Mouse (Mus musculus) stomach, postnatal 0 days (tissue): ENCODE results near the gene Spg20.

Experiments
- CTCF ChIP-seq: IDR thresholded peaks from 2 replicates; pipeline ENCODE4 v1.5.1; 2016; ENCODE audit warnings: antibody characterized with exemption, low read depth, mild to moderate bottlenecking, moderate library complexity
- EP300 ChIP-seq: optimal IDR thresholded peaks from 2 replicates; pipeline ENCODE3; 2016; ENCODE audit warnings: antibody characterized with exemption

GRCm38 (mm10) chr3:55089291-55089690, 22.6 kb upstream of the Spg20 start:
- TF ChIP-seq CTCF (no peak), EP300 (no peak)
